In genomic region chr14:16762773-16763172, GRCm38 (mm10) we compare ENCODE assay signal across 20 mouse cellular contexts. TPM values are rescaled to one million over a fixed set of nuclear protein-coding genes. Genes with fewer than 3 reads are reported as not detected.
A peak's percentile ranks its signal among the peaks of the same experiment; 100 is the strongest.
DNase-seq lines count a peak whose midpoint lies in the region; ATAC-seq lines count a peak whose summit lies in the region.
"Had no signal": no experiment of that assay in that cellular context is flagged by ENCODE, and none has a peak within 500 bp of the region (broad histone marks: within the 10 kb centered on the region; RNA-seq: fewer than 3 reads in every experiment).

No protein-coding gene starts in this region.

- no peaks in the 10 kb centered on the region for H3K27me3 ChIP-seq in forebrain, embryonic 14.5 days (replicated peaks; ENCODE audit: control insufficient read depth, insufficient read depth, low read length)
- no peaks in the 10 kb centered on the region for H3K27me3 ChIP-seq in forebrain, embryonic 12.5 days
- no peaks in the 10 kb centered on the region for H3K27me3 ChIP-seq in kidney, embryonic 15.5 days
- H3K27me3 ChIP-seq: heart, embryonic 15.5 days; limb, embryonic 12.5 days; neural tube, embryonic 15.5 days had no signal

- no peak overlapping the region for H3K4me2 ChIP-seq in forebrain, embryonic 14.5 days (ENCODE audit: low read length)
- H3K4me2 ChIP-seq in forebrain, embryonic 12.5 days: no peak overlapping the region
- H3K4me2 ChIP-seq in kidney, embryonic 15.5 days: no peak overlapping the region
- H3K4me2 ChIP-seq: heart, embryonic 15.5 days; limb, embryonic 12.5 days; neural tube, embryonic 15.5 days had no signal

- ATAC-seq in forebrain, embryonic 14.5 days: no peak
- no peak for ATAC-seq in forebrain, embryonic 12.5 days (ENCODE audit: low FRiP score)
- peak; percentile 40; the same call in 1 of the 2 replicates for ATAC-seq in kidney, embryonic 15.5 days (replicated peaks; ENCODE audit: low FRiP score)
- ATAC-seq: intestine, postnatal 0 days; liver, postnatal 0 days; midbrain, embryonic 16.5 days had no signal

- H3K27ac ChIP-seq in forebrain, embryonic 14.5 days (ENCODE audit: low read depth, low read length): no peak overlapping the region
- no peak overlapping the region for H3K27ac ChIP-seq in forebrain, embryonic 12.5 days
- H3K27ac ChIP-seq in kidney, embryonic 15.5 days: no peak overlapping the region; the same call in 1 of the 2 replicates
- H3K27ac ChIP-seq: heart, embryonic 15.5 days; limb, embryonic 12.5 days; neural tube, embryonic 15.5 days had no signal

- H3K4me3 ChIP-seq in forebrain, embryonic 14.5 days (ENCODE audit: low read depth, low read length): no peak overlapping the region
- no peak overlapping the region for H3K4me3 ChIP-seq in forebrain, embryonic 12.5 days (replicated peaks)
- H3K4me3 ChIP-seq in kidney, embryonic 15.5 days (replicated peaks): no peak overlapping the region
- H3K4me3 ChIP-seq: heart, embryonic 15.5 days; limb, embryonic 12.5 days; neural tube, embryonic 15.5 days had no signal

- peak; percentile 20 for DNase-seq in forebrain, embryonic 14.5 days (ENCODE audit: low spot score)
- DNase-seq in kidney, adult 8-10 months: no peak
- DNase-seq in ovary, adult 18-20 months (ENCODE audit: low spot score): peak; percentile 2
- DNase-seq in ovary, postnatal 14 days (ENCODE audit: low spot score): no peak
- DNase-seq in retina, postnatal 1 day: peak; percentile 58
- DNase-seq in B cell, adult 2 months: no peak
- DNase-seq: cerebellum, adult 18-20 months; embryo, embryonic 11 days; gastrocnemius, postnatal 25 days; layer of hippocampus, postnatal 36 days; liver, postnatal 0 days; right cerebral cortex, postnatal 4 days had no signal

- no peaks in the 10 kb centered on the region for H3K9me3 ChIP-seq in forebrain, embryonic 14.5 days (replicated peaks; ENCODE audit: control insufficient read depth, low read length)
- no peaks in the 10 kb centered on the region for H3K9me3 ChIP-seq in forebrain, embryonic 12.5 days
- no peaks in the 10 kb centered on the region for H3K9me3 ChIP-seq in kidney, embryonic 15.5 days (replicated peaks)
- H3K9me3 ChIP-seq: G1E; heart, embryonic 15.5 days; limb, embryonic 12.5 days; neural tube, embryonic 15.5 days had no signal

- H3K36me3 ChIP-seq in forebrain, embryonic 14.5 days (ENCODE audit: control insufficient read depth, insufficient read depth, low read length): no peaks in the 10 kb centered on the region
- H3K36me3 ChIP-seq in forebrain, embryonic 12.5 days (replicated peaks): no peaks in the 10 kb centered on the region
- no peaks in the 10 kb centered on the region for H3K36me3 ChIP-seq in kidney, embryonic 15.5 days
- H3K36me3 ChIP-seq: G1E; heart, embryonic 15.5 days; limb, embryonic 12.5 days; neural tube, embryonic 15.5 days had no signal

- H3K4me1 ChIP-seq in forebrain, embryonic 14.5 days (ENCODE audit: control insufficient read depth, insufficient read depth, low read length): no peaks in the 10 kb centered on the region
- H3K4me1 ChIP-seq in forebrain, embryonic 12.5 days: no peaks in the 10 kb centered on the region
- 0 out of 2 replicates have a peak, but pooled peaks cover 3% of the 10 kb centered on the region for H3K4me1 ChIP-seq in kidney, embryonic 15.5 days
- H3K4me1 ChIP-seq: heart, embryonic 15.5 days; neural tube, embryonic 15.5 days had no signal

- no peak overlapping the region for H3K9ac ChIP-seq in forebrain, embryonic 14.5 days (ENCODE audit: low read length)
- H3K9ac ChIP-seq in forebrain, embryonic 12.5 days: no peak overlapping the region
- no peak overlapping the region for H3K9ac ChIP-seq in kidney, embryonic 15.5 days
- H3K9ac ChIP-seq: heart, embryonic 15.5 days; limb, embryonic 12.5 days; liver, postnatal 0 days; neural tube, embryonic 15.5 days had no signal

RNA-seq across cellular contexts. Expression of gene Rarb, which starts 56.2 kb away (rescaled TPM):
- polyA plus RNA-seq in forebrain, embryonic 14.5 days (2014; fragmentation: Nextera tagmentation; extraction: Ambion mirVana): 13.9 and 21.1 TPM in 2 replicates
- polyA plus RNA-seq in forebrain, embryonic 12.5 days (2016; fragmentation: Nextera tagmentation; extraction: Ambion mirVana): 9.1 and 12.7 TPM in 2 replicates
- polyA plus RNA-seq in kidney, embryonic 15.5 days (2015; fragmentation: Nextera tagmentation; extraction: Ambion mirVana): 29.5 and 33.6 TPM in 2 replicates
- polyA plus RNA-seq: G1E had no signal

Comparison
In these comparisons a context has a peak if more than half of its experiments do, and no peak if none do; other contexts are left out.
1. DNase-seq: peak in forebrain, embryonic 14.5 days (single experiment), ovary, adult 18-20 months (single experiment) and retina, postnatal 1 day (single experiment); none in kidney, adult 8-10 months (0 of 2), ovary, postnatal 14 days (single experiment) and B cell, adult 2 months (0 of 2).